Mouse (Mus musculus): ENCODE results near the gene Ptch1. TPM values are rescaled to one million over a fixed set of nuclear protein-coding genes. Genes with fewer than 3 reads are reported as not detected.

Gene Ptch1
- polyA plus RNA-seq, 1 experiment from 2014 or later, result 6.8 TPM

GRCm38 (mm10) chr13:63529602-63530370 lies 43.6 kb downstream of the Ptch1 start:
- no peak overlapping the region for H3K27ac ChIP-seq (replicated peaks)
- no peaks in the 10 kb centered on the region for H3K27me3 ChIP-seq (replicated peaks)
- H3K9me3 ChIP-seq, result no peaks in the 10 kb centered on the region
- no peak overlapping the region for H3K4me2 ChIP-seq
- peaks cover 26% of the 10 kb centered on the region for H3K4me1 ChIP-seq
- H3K9ac ChIP-seq, result no peak overlapping the region
- WGBS, result 62% methylated on average over 3 of the region's 3 CpGs
- H3K36me3 ChIP-seq, result peaks cover 88% of the 10 kb centered on the region
- no peak overlapping the region for H3K4me3 ChIP-seq
- ATAC-seq (ENCODE audit: extremely low read depth, insufficient number of reproducible peaks, low FRiP score, low TSS enrichment), result no peak

DNA sequence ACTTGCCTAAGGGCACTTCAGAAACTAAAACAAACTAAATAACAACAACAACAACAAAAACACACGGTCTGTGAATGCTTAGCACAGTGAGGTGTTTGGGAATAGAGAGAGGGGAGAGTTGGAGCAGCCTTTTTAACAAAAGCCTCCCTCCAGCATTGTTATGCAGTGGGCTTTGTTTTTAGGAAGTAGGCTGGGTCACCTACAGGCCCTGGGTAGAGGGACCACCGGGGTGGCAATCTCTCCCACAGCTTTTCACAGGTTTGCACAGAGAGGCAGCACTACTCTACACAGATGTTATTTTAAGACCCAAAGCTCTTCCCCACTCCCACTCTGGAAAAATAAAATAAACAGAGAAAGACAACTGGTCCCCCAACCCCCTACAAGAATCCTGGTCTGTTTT lies 44.5 kb downstream of the Ptch1 start:
- H3K4me3 ChIP-seq, result no peak overlapping the region
- 29% methylated on average over 2 of the region's 2 CpGs for WGBS
- no peak for ATAC-seq (ENCODE audit: extremely low read depth, insufficient number of reproducible peaks, low FRiP score, low TSS enrichment)
- no peaks in the 10 kb centered on the region for H3K27me3 ChIP-seq (replicated peaks)
- H3K9me3 ChIP-seq, result no peaks in the 10 kb centered on the region
- H3K4me1 ChIP-seq, result peaks cover 33% of the 10 kb centered on the region
- H3K27ac ChIP-seq (replicated peaks), result no peak overlapping the region
- no peak overlapping the region for H3K4me2 ChIP-seq
- H3K9ac ChIP-seq, result no peak overlapping the region
- peaks cover 88% of the 10 kb centered on the region for H3K36me3 ChIP-seq

- no peaks in the 10 kb centered on the region for H3K9me3 ChIP-seq
- no peak overlapping the region for H3K4me3 ChIP-seq
- H3K4me1 ChIP-seq, result peaks cover 35% of the 10 kb centered on the region
- H3K36me3 ChIP-seq, result peaks cover 88% of the 10 kb centered on the region
- H3K9ac ChIP-seq, result no peak overlapping the region
- no peak for ATAC-seq (ENCODE audit: extremely low read depth, insufficient number of reproducible peaks, low FRiP score, low TSS enrichment)
- H3K27me3 ChIP-seq (replicated peaks), result no peaks in the 10 kb centered on the region
- whole genome bisulfite sequencing, result 26% methylated on average over 5 of the region's 5 CpGs
- no peak overlapping the region for H3K4me2 ChIP-seq
- H3K27ac ChIP-seq (replicated peaks), result 0 out of 2 replicates have a peak overlapping the region, but pooled peaks have one; percentile 24
These were observed 45.2 kb downstream of the Ptch1 start for GRCm38 (mm10) chr13:63528164-63528675.

GRCm38 (mm10) chr13:63525571-63526197 lies 47.7 kb downstream of the Ptch1 start:
- peaks cover 85% of the 10 kb centered on the region for H3K36me3 ChIP-seq
- H3K4me1 ChIP-seq, result peaks cover 40% of the 10 kb centered on the region
- no peaks in the 10 kb centered on the region for H3K9me3 ChIP-seq
- H3K4me2 ChIP-seq, result no peak overlapping the region
- no peak overlapping the region for H3K4me3 ChIP-seq
- 67% methylated on average over 11 of the region's 11 CpGs for WGBS
- H3K9ac ChIP-seq, result no peak overlapping the region
- H3K27me3 ChIP-seq (replicated peaks), result no peaks in the 10 kb centered on the region
- no peak overlapping the region for H3K27ac ChIP-seq (replicated peaks)
- ATAC-seq (ENCODE audit: extremely low read depth, insufficient number of reproducible peaks, low FRiP score, low TSS enrichment), result no peak

GRCm38 (mm10) chr13:63524608-63525570 lies 48.5 kb downstream of the Ptch1 start:
- no peak overlapping the region for H3K4me2 ChIP-seq
- 0 out of 2 replicates have a peak overlapping the region, but pooled peaks have one; percentile 20 for H3K27ac ChIP-seq (replicated peaks)
- ATAC-seq (ENCODE audit: extremely low read depth, insufficient number of reproducible peaks, low FRiP score, low TSS enrichment), result no peak
- 75% methylated on average over 25 of the region's 25 CpGs for WGBS
- H3K36me3 ChIP-seq, result peaks cover 85% of the 10 kb centered on the region
- H3K9me3 ChIP-seq, result no peaks in the 10 kb centered on the region
- no peak overlapping the region for H3K4me3 ChIP-seq
- no peak overlapping the region for H3K9ac ChIP-seq
- no peaks in the 10 kb centered on the region for H3K27me3 ChIP-seq (replicated peaks)
- H3K4me1 ChIP-seq, result peaks cover 40% of the 10 kb centered on the region

- Histone ChIP-seq H3K9me3 (no peaks in the 10 kb centered on the region), H3K27me3 (replicated peaks) (no peaks in the 10 kb centered on the region), H3K36me3 (peaks cover 86% of the 10 kb centered on the region), H3K9ac (no peak overlapping the region), H3K27ac (replicated peaks) (no peak overlapping the region), H3K4me2 (no peak overlapping the region), H3K4me1 (peaks cover 35% of the 10 kb centered on the region), H3K4me3 (no peak overlapping the region)
- ATAC-seq (ENCODE audit: extremely low read depth, insufficient number of reproducible peaks, low FRiP score, low TSS enrichment), result no peak
- 76% methylated on average over 2 of the region's 2 CpGs for WGBS
These were observed 49.3 kb downstream of the Ptch1 start for GRCm38 (mm10) chr13:63524061-63524460.

- no peak for ATAC-seq (ENCODE audit: extremely low read depth, insufficient number of reproducible peaks, low FRiP score, low TSS enrichment)
- H3K27ac ChIP-seq (replicated peaks), result no peak overlapping the region
These were observed 50.6 kb downstream of the Ptch1 start for GRCm38 (mm10) chr13:63522832-63523231.

GRCm38 (mm10) chr13:63520110-63520509 lies 53.3 kb downstream of the Ptch1 start:
- 87% methylated on average over 6 of the region's 6 CpGs for WGBS
- Histone ChIP-seq H3K27me3 (replicated peaks) (no peaks in the 10 kb centered on the region), H3K4me2 (no peak overlapping the region), H3K4me1 (peaks cover 17% of the 10 kb centered on the region), H3K9ac (no peak overlapping the region), H3K27ac (replicated peaks) (no peak overlapping the region), H3K4me3 (no peak overlapping the region), H3K9me3 (no peaks in the 10 kb centered on the region), H3K36me3 (peaks cover 97% of the 10 kb centered on the region)
- ATAC-seq (ENCODE audit: extremely low read depth, insufficient number of reproducible peaks, low FRiP score, low TSS enrichment), result no peak

More at GRCm38 (mm10) chr13:63522832-63523231, 50.6 kb downstream of the Ptch1 start:
- Histone ChIP-seq H3K9ac (no peak overlapping the region), H3K4me1 (peaks cover 22% of the 10 kb centered on the region), H3K27me3 (replicated peaks) (no peaks in the 10 kb centered on the region), H3K4me2 (no peak overlapping the region), H3K4me3 (no peak overlapping the region), H3K36me3 (peaks cover 97% of the 10 kb centered on the region), H3K9me3 (no peaks in the 10 kb centered on the region)
- WGBS, result 63% methylated on average over 10 of the region's 10 CpGs

- H3K4me3 ChIP-seq, result no peak overlapping the region
- H3K36me3 ChIP-seq, result peaks cover 97% of the 10 kb centered on the region
- H3K4me2 ChIP-seq, result no peak overlapping the region
- H3K27ac ChIP-seq (replicated peaks), result no peak overlapping the region
- peaks cover 15% of the 10 kb centered on the region for H3K4me1 ChIP-seq
- H3K9me3 ChIP-seq, result no peaks in the 10 kb centered on the region
- no peak for ATAC-seq (ENCODE audit: extremely low read depth, insufficient number of reproducible peaks, low FRiP score, low TSS enrichment)
- H3K9ac ChIP-seq, result no peak overlapping the region
- no peaks in the 10 kb centered on the region for H3K27me3 ChIP-seq (replicated peaks)
- 77% methylated on average over 2 of the region's 2 CpGs for WGBS
These were observed 56.9 kb downstream of the Ptch1 start for GRCm38 (mm10) chr13:63516535-63516934.

- H3K27me3 ChIP-seq (replicated peaks), result no peaks in the 10 kb centered on the region
- H3K36me3 ChIP-seq, result peaks cover 100% of the 10 kb centered on the region
- H3K4me3 ChIP-seq, result no peak overlapping the region
- no peak overlapping the region for H3K9ac ChIP-seq
- 82% methylated on average over 5 of the region's 5 CpGs for WGBS
- no peak overlapping the region for H3K4me2 ChIP-seq
- no peak overlapping the region for H3K27ac ChIP-seq (replicated peaks)
- ATAC-seq (ENCODE audit: extremely low read depth, insufficient number of reproducible peaks, low FRiP score, low TSS enrichment), result no peak
- H3K9me3 ChIP-seq, result no peaks in the 10 kb centered on the region
- H3K4me1 ChIP-seq, result peaks cover 15% of the 10 kb centered on the region
These were observed 57.9 kb downstream of the Ptch1 start for GRCm38 (mm10) chr13:63515542-63515941.

- WGBS, result 79% methylated on average over 8 of the region's 8 CpGs
- no peaks in the 10 kb centered on the region for H3K9me3 ChIP-seq
- no peak overlapping the region for H3K4me3 ChIP-seq
- peaks cover 100% of the 10 kb centered on the region for H3K36me3 ChIP-seq
- no peak overlapping the region for H3K4me2 ChIP-seq
- H3K4me1 ChIP-seq, result peaks cover 15% of the 10 kb centered on the region
- H3K27me3 ChIP-seq (replicated peaks), result no peaks in the 10 kb centered on the region
- no peak overlapping the region for H3K9ac ChIP-seq
- no peak for ATAC-seq (ENCODE audit: extremely low read depth, insufficient number of reproducible peaks, low FRiP score, low TSS enrichment)
- H3K27ac ChIP-seq (replicated peaks), result no peak overlapping the region
These were observed 58.5 kb downstream of the Ptch1 start for GRCm38 (mm10) chr13:63514931-63515360.
